Mouse (Mus musculus) hindbrain, embryonic 14.5 days (tissue): ENCODE measurements at regions not wholly inside any gene's neighbourhood (a gene's known extent, or its start where the extent isn't known, plus 50 kb on each side); places are given as distances from the start of the nearest gene placed in this dataset.

ENCODE experiments used
- ATAC-seq: fragments of 200-750 bp; cut with Nextera tagmentation; 2 replicates; pipeline ENCODE4 v1.8.0; 2017; ENCODE audit warnings: moderate number of reproducible peaks, mild to moderate bottlenecking, moderate TSS enrichment, moderate library complexity; ENCODE audit not compliant: low FRiP score
- DNase-seq: peaks from one replicate; pipeline ENCODE4 v3.0.0-alpha.2; 2015; ENCODE audit warnings: low spot score
- H3K27ac ChIP-seq: fragments of 300-500 bp; sonication (generic); 2 replicates; pipeline ENCODE4 v1.5.1; 2014; ENCODE audit warnings: mild to moderate bottlenecking, moderate library complexity
- H3K27me3 ChIP-seq: fragments of 300-500 bp; sonication (generic); 2 replicates; pipeline ENCODE4 v1.6.1; 2014; ENCODE audit warnings: mild to moderate bottlenecking, low read length, mixed read lengths; ENCODE audit not compliant: control insufficient read depth, insufficient read depth
- H3K36me3 ChIP-seq: fragments of 300-500 bp; sonication (generic); replicated peaks from 2 replicates; pipeline ENCODE4 v1.6.1; 2014; ENCODE audit not compliant: control insufficient read depth, insufficient read depth
- H3K4me1 ChIP-seq: fragments of 300-500 bp; sonication (generic); replicated peaks from 2 replicates; pipeline ENCODE4 v1.6.1; 2014; ENCODE audit warnings: antibody characterized with exemption, low read length, mixed read lengths; ENCODE audit not compliant: control insufficient read depth, insufficient read depth
- H3K4me2 ChIP-seq: fragments of 300-500 bp; sonication (generic); replicated peaks from 2 replicates; pipeline ENCODE4 v1.6.1; 2014; ENCODE audit warnings: mild to moderate bottlenecking, moderate library complexity
- H3K4me3 ChIP-seq: fragments of 300-500 bp; sonication (generic); replicated peaks from 2 replicates; pipeline ENCODE4 v1.5.1; 2014; ENCODE audit warnings: mild to moderate bottlenecking, low read length
- H3K9ac ChIP-seq: fragments of 300-500 bp; sonication (generic); 2 replicates; pipeline ENCODE4 v1.6.1; 2014
- H3K9me3 ChIP-seq: fragments of 300-500 bp; sonication (generic); 2 replicates; pipeline ENCODE4 v1.6.1; 2016; ENCODE audit warnings: low read length; ENCODE audit not compliant: control insufficient read depth
- WGBS: fragments of 180-500 bp; shearing (Covaris S2); extraction: QIAGEN DNeasy Blood & Tissue Kit; methylation state at CpG from one replicate; pipeline ENCODE4 v1.1.7; 2014; 5-methylcytosine and 5-hydroxymethylcytosine counted together

GRCm38 (mm10) chr12:14088960-14089359 is 62.9 kb downstream of the Fam84a start:
- Histone ChIP-seq H3K27me3 (no peaks in the 10 kb centered on the region), H3K9me3 (no peaks in the 10 kb centered on the region), H3K27ac (no peak overlapping the region), H3K4me1 (no peaks in the 10 kb centered on the region), H3K9ac (no peak overlapping the region), H3K36me3 (no peaks in the 10 kb centered on the region), H3K4me3 (no peak overlapping the region), H3K4me2 (no peak overlapping the region)
- WGBS, result 6% methylated on average over 2 of the region's 2 CpGs
- peak; percentile 60; the same call in 1 of the 2 replicates for ATAC-seq
- no peak for DNase-seq

- Histone ChIP-seq H3K27me3 (no peaks in the 10 kb centered on the region), H3K4me3 (no peak overlapping the region), H3K36me3 (no peaks in the 10 kb centered on the region), H3K4me1 (no peaks in the 10 kb centered on the region), H3K9ac (no peak overlapping the region), H3K4me2 (no peak overlapping the region), H3K9me3 (no peaks in the 10 kb centered on the region), H3K27ac (no peak overlapping the region)
- no peak for ATAC-seq
- no peak for DNase-seq
- 81% methylated on average over 3 of the region's 3 CpGs for WGBS
Observed at GRCm38 (mm10) chr12:14082771-14083170, 69.1 kb downstream of the Fam84a start.

GRCm38 (mm10) chr12:14079892-14080291 is 72.0 kb downstream of the Fam84a start:
- Histone ChIP-seq H3K9ac (no peak overlapping the region), H3K27ac (no peak overlapping the region), H3K27me3 (no peaks in the 10 kb centered on the region), H3K36me3 (no peaks in the 10 kb centered on the region), H3K9me3 (no peaks in the 10 kb centered on the region), H3K4me3 (no peak overlapping the region), H3K4me2 (no peak overlapping the region), H3K4me1 (no peaks in the 10 kb centered on the region)
- no peak for DNase-seq
- 79% methylated on average over 1 of the region's 1 CpGs for WGBS
- ATAC-seq, result no peak

- Histone ChIP-seq H3K4me2 (no peak overlapping the region), H3K4me3 (no peak overlapping the region), H3K4me1 (no peaks in the 10 kb centered on the region), H3K36me3 (no peaks in the 10 kb centered on the region), H3K9me3 (no peaks in the 10 kb centered on the region), H3K27ac (no peak overlapping the region), H3K27me3 (no peaks in the 10 kb centered on the region), H3K9ac (no peak overlapping the region)
- no peak for ATAC-seq
- no peak for DNase-seq
- WGBS, result 86% methylated on average over 4 of the region's 4 CpGs
Observed at GRCm38 (mm10) chr12:14069049-14069448, 82.8 kb downstream of the Fam84a start.

GRCm38 (mm10) chr12:14065401-14065800 is 86.5 kb downstream of the Fam84a start:
- WGBS, result 70% methylated on average over 3 of the region's 3 CpGs
- no peak for ATAC-seq

GRCm38 (mm10) chr12:14063276-14063675 is 88.6 kb downstream of the Fam84a start:
- no peak overlapping the region for H3K4me2 ChIP-seq
- H3K9ac ChIP-seq, result no peak overlapping the region
- WGBS, result 85% methylated on average over 4 of the region's 4 CpGs

More at GRCm38 (mm10) chr12:14065401-14065800, 86.5 kb downstream of the Fam84a start:
- Histone ChIP-seq H3K27me3 (no peaks in the 10 kb centered on the region), H3K4me3 (no peak overlapping the region), H3K4me2 (no peak overlapping the region), H3K9ac (no peak overlapping the region), H3K9me3 (no peaks in the 10 kb centered on the region), H3K4me1 (no peaks in the 10 kb centered on the region), H3K27ac (no peak overlapping the region), H3K36me3 (no peaks in the 10 kb centered on the region)
- no peak for DNase-seq

GRCm38 (mm10) chr12:14056116-14056515 is 95.7 kb downstream of the Fam84a start:
- Histone ChIP-seq H3K4me3 (no peak overlapping the region), H3K27me3 (no peaks in the 10 kb centered on the region), H3K36me3 (no peaks in the 10 kb centered on the region), H3K4me2 (no peak overlapping the region), H3K4me1 (no peaks in the 10 kb centered on the region), H3K9me3 (no peaks in the 10 kb centered on the region), H3K27ac (no peak overlapping the region), H3K9ac (no peak overlapping the region)
- ATAC-seq, result no peak
- 87% methylated on average over 4 of the region's 4 CpGs for WGBS
- DNase-seq, result no peak

More at GRCm38 (mm10) chr12:14063276-14063675, 88.6 kb downstream of the Fam84a start:
- H3K9me3 ChIP-seq, result no peaks in the 10 kb centered on the region
- no peaks in the 10 kb centered on the region for H3K36me3 ChIP-seq
- no peak overlapping the region for H3K4me3 ChIP-seq
- H3K27ac ChIP-seq, result no peak overlapping the region
- DNase-seq (no peak), ATAC-seq (no peak)
- no peaks in the 10 kb centered on the region for H3K27me3 ChIP-seq
- H3K4me1 ChIP-seq, result no peaks in the 10 kb centered on the region

GRCm38 (mm10) chr12:14032363-14032762 is 119.5 kb downstream of the Fam84a start:
- DNase-seq (no peak), ATAC-seq (no peak)
- H3K27ac ChIP-seq, result no peak overlapping the region
- H3K4me1 ChIP-seq, result no peaks in the 10 kb centered on the region
- H3K4me2 ChIP-seq, result no peak overlapping the region
- 87% methylated on average over 1 of the region's 1 CpGs for WGBS
- no peaks in the 10 kb centered on the region for H3K27me3 ChIP-seq
- no peak overlapping the region for H3K4me3 ChIP-seq
- no peaks in the 10 kb centered on the region for H3K36me3 ChIP-seq
- H3K9ac ChIP-seq, result no peak overlapping the region
- no peaks in the 10 kb centered on the region for H3K9me3 ChIP-seq

- H3K4me1 ChIP-seq, result no peaks in the 10 kb centered on the region
- no peak overlapping the region for H3K4me3 ChIP-seq
- H3K9me3 ChIP-seq, result no peaks in the 10 kb centered on the region
- H3K27me3 ChIP-seq, result no peaks in the 10 kb centered on the region
- no peak overlapping the region for H3K9ac ChIP-seq
- DNase-seq (no peak), ATAC-seq (no peak)
- H3K36me3 ChIP-seq, result no peaks in the 10 kb centered on the region
- H3K4me2 ChIP-seq, result no peak overlapping the region
- no peak overlapping the region for H3K27ac ChIP-seq
Observed at GRCm38 (mm10) chr12:14015271-14015670, 136.6 kb downstream of the Fam84a start.

GRCm38 (mm10) chr12:14005991-14006390 is 145.9 kb downstream of the Fam84a start:
- DNase-seq, result no peak
- H3K27ac ChIP-seq, result no peak overlapping the region
- 70% methylated on average over 1 of the region's 1 CpGs for whole genome bisulfite sequencing
- no peak overlapping the region for H3K9ac ChIP-seq
- H3K36me3 ChIP-seq, result no peaks in the 10 kb centered on the region
- H3K4me1 ChIP-seq, result no peaks in the 10 kb centered on the region
- ATAC-seq, result no peak
- H3K4me2 ChIP-seq, result no peak overlapping the region
- no peaks in the 10 kb centered on the region for H3K9me3 ChIP-seq
- no peaks in the 10 kb centered on the region for H3K27me3 ChIP-seq
- no peak overlapping the region for H3K4me3 ChIP-seq
